Mouse (Mus musculus): ENCODE data around the gene Usp35. TPM values are rescaled to one million over a fixed set of nuclear protein-coding genes. Genes with fewer than 3 reads are reported as not detected.

The Usp35 gene
- polyA plus RNA-seq, 1 experiment, result 22.9 TPM

- TF ChIP-seq CTCF (IDR thresholded peaks at IDR 0.05; ENCODE audit: borderline replicate concordance, control insufficient read depth, extremely low read depth, insufficient read depth, low read length, poor library complexity) (no peak), POLR2A (IDR thresholded peaks at IDR 0.05; ENCODE audit: control insufficient read depth, extremely low read depth, insufficient read depth, low read length, poor library complexity) (no peak)
- no peaks in the 10 kb centered on the region for H3K36me3 ChIP-seq (ENCODE audit: control insufficient read depth, insufficient read depth, low read length)
- no peak overlapping the region for H3K27ac ChIP-seq (ENCODE audit: control insufficient read depth, insufficient read depth, low read length)
- DNase-seq, result no peak
- H3K4me3 ChIP-seq (ENCODE audit: control insufficient read depth, insufficient read depth, low read length), result no peak overlapping the region
- H3K4me1 ChIP-seq (replicated peaks; ENCODE audit: control insufficient read depth, insufficient read depth, low read length), result no peaks in the 10 kb centered on the region
- no peaks in the 10 kb centered on the region for H3K27me3 ChIP-seq (ENCODE audit: control insufficient read depth, insufficient read depth, low read length)
- 62% methylated on average over 2 of the region's 2 CpGs for WGBS
Measured at GRCm38 (mm10) chr7:97342961-97343360, 11.1 kb upstream of the Usp35 start.

GRCm38 (mm10) chr7:97340907-97341849 lies 9.4 kb upstream of the Usp35 start:
- H3K4me1 ChIP-seq (replicated peaks; ENCODE audit: control insufficient read depth, insufficient read depth, low read length), result no peaks in the 10 kb centered on the region
- H3K36me3 ChIP-seq (ENCODE audit: control insufficient read depth, insufficient read depth, low read length), result no peaks in the 10 kb centered on the region
- H3K27ac ChIP-seq (ENCODE audit: control insufficient read depth, insufficient read depth, low read length), result no peak overlapping the region
- H3K27me3 ChIP-seq (ENCODE audit: control insufficient read depth, insufficient read depth, low read length), result no peaks in the 10 kb centered on the region
- TF ChIP-seq CTCF (IDR thresholded peaks at IDR 0.05; ENCODE audit: borderline replicate concordance, control insufficient read depth, extremely low read depth, insufficient read depth, low read length, poor library complexity) (no peak), POLR2A (IDR thresholded peaks at IDR 0.05; ENCODE audit: control insufficient read depth, extremely low read depth, insufficient read depth, low read length, poor library complexity) (no peak)
- 92% methylated on average over 18 of the region's 18 CpGs for WGBS
- no peak for DNase-seq
- no peak overlapping the region for H3K4me3 ChIP-seq (ENCODE audit: control insufficient read depth, insufficient read depth, low read length)

- Histone ChIP-seq H3K4me3 (ENCODE audit: control insufficient read depth, insufficient read depth, low read length) (no peak overlapping the region), H3K27ac (ENCODE audit: control insufficient read depth, insufficient read depth, low read length) (no peak overlapping the region), H3K4me1 (replicated peaks; ENCODE audit: control insufficient read depth, insufficient read depth, low read length) (no peaks in the 10 kb centered on the region), H3K36me3 (ENCODE audit: control insufficient read depth, insufficient read depth, low read length) (no peaks in the 10 kb centered on the region), H3K27me3 (ENCODE audit: control insufficient read depth, insufficient read depth, low read length) (no peaks in the 10 kb centered on the region)
- TF ChIP-seq CTCF (IDR thresholded peaks at IDR 0.05; ENCODE audit: borderline replicate concordance, control insufficient read depth, extremely low read depth, insufficient read depth, low read length, poor library complexity) (no peak), POLR2A (IDR thresholded peaks at IDR 0.05; ENCODE audit: control insufficient read depth, extremely low read depth, insufficient read depth, low read length, poor library complexity) (no peak)
- 98% methylated on average over 7 of the region's 7 CpGs for WGBS
- no peak for DNase-seq
Measured at GRCm38 (mm10) chr7:97339623-97340022, 7.8 kb upstream of the Usp35 start.

GRCm38 (mm10) chr7:97338593-97338992 lies 6.8 kb upstream of the Usp35 start:
- TF ChIP-seq CTCF (IDR thresholded peaks at IDR 0.05; ENCODE audit: borderline replicate concordance, control insufficient read depth, extremely low read depth, insufficient read depth, low read length, poor library complexity), result no peak
- no peak for TF ChIP-seq POLR2A (IDR thresholded peaks at IDR 0.05; ENCODE audit: control insufficient read depth, extremely low read depth, insufficient read depth, low read length, poor library complexity)
- Histone ChIP-seq H3K4me3 (ENCODE audit: control insufficient read depth, insufficient read depth, low read length) (no peak overlapping the region), H3K27me3 (ENCODE audit: control insufficient read depth, insufficient read depth, low read length) (no peaks in the 10 kb centered on the region), H3K27ac (ENCODE audit: control insufficient read depth, insufficient read depth, low read length) (no peak overlapping the region), H3K36me3 (ENCODE audit: control insufficient read depth, insufficient read depth, low read length) (no peaks in the 10 kb centered on the region), H3K4me1 (replicated peaks; ENCODE audit: control insufficient read depth, insufficient read depth, low read length) (no peaks in the 10 kb centered on the region)
- 87% methylated on average over 4 of the region's 4 CpGs for WGBS
- DNase-seq, result no peak

GRCm38 (mm10) chr7:97336678-97337077 lies 4.9 kb upstream of the Usp35 start:
- 81% methylated on average over 1 of the region's 1 CpGs for WGBS
- Histone ChIP-seq H3K36me3 (ENCODE audit: control insufficient read depth, insufficient read depth, low read length) (no peaks in the 10 kb centered on the region), H3K4me1 (replicated peaks; ENCODE audit: control insufficient read depth, insufficient read depth, low read length) (peaks cover 12% of the 10 kb centered on the region), H3K4me3 (ENCODE audit: control insufficient read depth, insufficient read depth, low read length) (no peak overlapping the region), H3K27ac (ENCODE audit: control insufficient read depth, insufficient read depth, low read length) (no peak overlapping the region), H3K27me3 (ENCODE audit: control insufficient read depth, insufficient read depth, low read length) (no peaks in the 10 kb centered on the region)
- TF ChIP-seq POLR2A (IDR thresholded peaks at IDR 0.05; ENCODE audit: control insufficient read depth, extremely low read depth, insufficient read depth, low read length, poor library complexity), result no peak
- TF ChIP-seq CTCF (IDR thresholded peaks at IDR 0.05; ENCODE audit: borderline replicate concordance, control insufficient read depth, extremely low read depth, insufficient read depth, low read length, poor library complexity), result no peak
- DNase-seq, result no peak

- DNase-seq, result no peak
- Histone ChIP-seq H3K4me1 (replicated peaks; ENCODE audit: control insufficient read depth, insufficient read depth, low read length) (peaks cover 21% of the 10 kb centered on the region), H3K36me3 (ENCODE audit: control insufficient read depth, insufficient read depth, low read length) (no peaks in the 10 kb centered on the region), H3K27ac (ENCODE audit: control insufficient read depth, insufficient read depth, low read length) (no peak overlapping the region), H3K27me3 (ENCODE audit: control insufficient read depth, insufficient read depth, low read length) (no peaks in the 10 kb centered on the region), H3K4me3 (ENCODE audit: control insufficient read depth, insufficient read depth, low read length) (no peak overlapping the region)
- TF ChIP-seq POLR2A (IDR thresholded peaks at IDR 0.05; ENCODE audit: control insufficient read depth, extremely low read depth, insufficient read depth, low read length, poor library complexity) (no peak), CTCF (IDR thresholded peaks at IDR 0.05; ENCODE audit: borderline replicate concordance, control insufficient read depth, extremely low read depth, insufficient read depth, low read length, poor library complexity) (no peak)
- 73% methylated on average over 2 of the region's 2 CpGs for WGBS
Measured at GRCm38 (mm10) chr7:97334406-97334805, 2.6 kb upstream of the Usp35 start.

Measured in thymus, adult 2 months (tissue).